Mouse (Mus musculus) bone marrow macrophage, adult 2 months (primary cell): ENCODE data around the gene Oosp2.

ENCODE experiments used
- CTCF ChIP-seq: IDR thresholded peaks from 2 replicates; pipeline ENCODE4 v1.5.1; 2012; ENCODE audit warnings: low read depth, mild to moderate bottlenecking, low read length, moderate library complexity
- POLR2A ChIP-seq: IDR thresholded peaks from 2 replicates; pipeline ENCODE4 v1.6.1; 2012; ENCODE audit warnings: mild to moderate bottlenecking, low read depth, low read length, borderline replicate concordance

- TF ChIP-seq POLR2A (no peak), CTCF (no peak)
These were observed 45.6 kb downstream of the Oosp2 start for GRCm38 (mm10) chr19:11614805-11615204.
